Mouse (Mus musculus) liver, embryonic 16.5 days (tissue): Measurements from ENCODE around the gene Pogz. TPM values are rescaled to one million over a fixed set of nuclear protein-coding genes. Genes with fewer than 3 reads are reported as not detected.

Experiments
- ATAC-seq: fragments of 200-750 bp; cut with Nextera tagmentation; 2 replicates; pipeline ENCODE4 v1.8.0; 2017; ENCODE audit warnings: low read depth, mild to moderate bottlenecking, moderate number of reproducible peaks, moderate library complexity
- H3K27ac ChIP-seq: fragments of 300-500 bp; sonication (generic); 2 replicates; pipeline ENCODE4 v1.5.1; 2014; ENCODE audit warnings: mild to moderate bottlenecking, low read length
- H3K27me3 ChIP-seq: fragments of 300-500 bp; sonication (generic); 2 replicates; pipeline ENCODE4 v1.6.1; 2014; ENCODE audit warnings: low read depth, low read length, mixed read lengths; ENCODE audit not compliant: control insufficient read depth, insufficient read depth
- H3K36me3 ChIP-seq: fragments of 300-500 bp; sonication (generic); 2 replicates; pipeline ENCODE4 v1.6.1; 2014; ENCODE audit warnings: mild to moderate bottlenecking; ENCODE audit not compliant: control insufficient read depth, insufficient read depth
- H3K4me1 ChIP-seq: fragments of 300-500 bp; sonication (generic); 2 replicates; pipeline ENCODE4 v1.6.1; 2014; ENCODE audit warnings: low read depth, low read length, mixed read lengths; ENCODE audit not compliant: control insufficient read depth
- H3K4me2 ChIP-seq: fragments of 300-500 bp; sonication (generic); 2 replicates; pipeline ENCODE4 v1.6.1; 2014; ENCODE audit warnings: low read depth, low read length, mixed read lengths
- H3K4me3 ChIP-seq: fragments of 300-500 bp; sonication (generic); 2 replicates; pipeline ENCODE4 v1.5.1; 2014; ENCODE audit warnings: low read depth, mild to moderate bottlenecking, low read length
- H3K9ac ChIP-seq: fragments of 300-500 bp; sonication (generic); 2 replicates; pipeline ENCODE4 v1.6.1; 2014; ENCODE audit warnings: low read depth, low read length
- H3K9me3 ChIP-seq: fragments of 300-500 bp; sonication (generic); replicated peaks from 2 replicates; pipeline ENCODE4 v1.6.1; 2016; ENCODE audit warnings: low read length; ENCODE audit not compliant: control insufficient read depth
- WGBS: fragments of 180-500 bp; shearing (Covaris S2); extraction: QIAGEN DNeasy Blood & Tissue Kit; methylation state at CpG from one replicate; pipeline ENCODE4 v1.1.7; 2014; ENCODE audit not compliant: insufficient replicate concordance; 5-methylcytosine and 5-hydroxymethylcytosine counted together
- polyA plus RNA-seq: library from polyadenylated mRNA; unstranded; fragments of >200 nt; fragmentation: Nextera tagmentation; extraction: Ambion mirVana; gene quantifications from 2 replicates; pipeline ENCODE4 v1.2.1, GENCODE M21; 2015

The Pogz gene
- polyA plus RNA-seq, 1 experiment from 2014 or later: 3.4 TPM

- Histone ChIP-seq H3K4me3 (no peak overlapping the region), H3K36me3 (no peaks in the 10 kb centered on the region), H3K9ac (no peak overlapping the region), H3K27me3 (no peaks in the 10 kb centered on the region), H3K27ac (no peak overlapping the region), H3K9me3 (no peaks in the 10 kb centered on the region), H3K4me2 (no peak overlapping the region), H3K4me1 (no peaks in the 10 kb centered on the region)
- WGBS: 84% methylated on average over 4 of the region's 4 CpGs
- no peak for ATAC-seq
Measured at GRCm38 (mm10) chr3:94804976-94805375, 32.4 kb upstream of the Pogz start.

DNA sequence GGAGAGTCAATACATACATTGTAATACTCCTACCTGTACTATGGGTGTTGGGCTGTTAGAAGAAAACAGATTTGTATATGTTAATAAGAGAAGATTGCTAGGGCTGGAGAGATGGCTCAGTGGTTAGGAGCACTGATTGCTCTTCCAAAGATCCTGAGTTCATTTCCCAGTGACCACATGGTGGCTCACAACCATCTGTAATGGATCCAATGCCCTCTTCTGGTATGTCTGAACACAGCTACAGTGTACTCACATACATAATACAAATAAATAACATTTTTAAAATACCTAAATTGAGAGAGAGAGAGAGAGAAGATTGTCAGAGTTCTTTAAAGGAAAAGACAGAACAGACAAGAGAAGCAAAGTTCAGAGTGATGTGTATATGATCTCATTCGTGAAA lies 29.1 kb upstream of the Pogz start:
- no peak overlapping the region for H3K4me2 ChIP-seq
- H3K27ac ChIP-seq: no peak overlapping the region
- no peak overlapping the region for H3K4me3 ChIP-seq
- 67% methylated on average over 1 of the region's 1 CpGs for WGBS
- ATAC-seq: no peak
- no peaks in the 10 kb centered on the region for H3K9me3 ChIP-seq
- no peaks in the 10 kb centered on the region for H3K27me3 ChIP-seq
- no peaks in the 10 kb centered on the region for H3K4me1 ChIP-seq
- no peak overlapping the region for H3K9ac ChIP-seq
- H3K36me3 ChIP-seq: no peaks in the 10 kb centered on the region

GRCm38 (mm10) chr3:94811628-94812027 lies 25.7 kb upstream of the Pogz start:
- no peak for ATAC-seq
- WGBS: 16% methylated on average over 4 of the region's 4 CpGs
- no peaks in the 10 kb centered on the region for H3K9me3 ChIP-seq

GRCm38 (mm10) chr3:94813651-94814050 lies 23.7 kb upstream of the Pogz start:
- Histone ChIP-seq H3K4me3 (no peak overlapping the region), H3K27me3 (no peaks in the 10 kb centered on the region), H3K9ac (no peak overlapping the region), H3K36me3 (no peaks in the 10 kb centered on the region), H3K27ac (no peak overlapping the region), H3K9me3 (no peaks in the 10 kb centered on the region), H3K4me2 (no peak overlapping the region), H3K4me1 (no peaks in the 10 kb centered on the region)
- 72% methylated on average over 3 of the region's 3 CpGs for WGBS
- ATAC-seq: no peak

More at GRCm38 (mm10) chr3:94811628-94812027, 25.7 kb upstream of the Pogz start:
- no peaks in the 10 kb centered on the region for H3K27me3 ChIP-seq
- no peak overlapping the region for H3K9ac ChIP-seq
- H3K4me2 ChIP-seq: 0 out of 2 replicates have a peak overlapping the region, but pooled peaks have one; percentile 2
- H3K27ac ChIP-seq: no peak overlapping the region
- no peaks in the 10 kb centered on the region for H3K4me1 ChIP-seq
- no peaks in the 10 kb centered on the region for H3K36me3 ChIP-seq
- no peak overlapping the region for H3K4me3 ChIP-seq

DNA sequence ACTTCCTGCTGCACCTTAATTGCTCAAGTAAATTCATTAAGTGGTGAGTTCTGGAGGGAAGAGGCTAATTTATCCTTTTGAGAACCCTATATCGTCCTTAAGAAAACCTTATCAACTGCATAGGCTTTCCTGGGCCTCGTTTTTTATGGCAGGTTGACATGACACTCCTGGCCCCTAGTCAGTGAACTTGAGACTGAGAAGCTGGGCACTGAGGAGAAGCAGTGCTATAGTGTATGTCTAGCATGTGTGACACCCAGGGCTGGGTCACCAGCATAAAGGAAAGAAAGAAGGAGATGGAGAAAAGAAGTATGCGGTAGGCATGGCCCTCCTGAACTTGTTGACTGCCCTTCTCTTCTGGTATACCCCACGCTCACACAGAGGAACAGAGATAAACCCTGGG lies 23.3 kb upstream of the Pogz start:
- no peak overlapping the region for H3K4me3 ChIP-seq
- H3K4me1 ChIP-seq: no peaks in the 10 kb centered on the region
- no peaks in the 10 kb centered on the region for H3K27me3 ChIP-seq
- H3K27ac ChIP-seq: no peak overlapping the region
- no peak for ATAC-seq
- no peak overlapping the region for H3K4me2 ChIP-seq
- WGBS: 50% methylated on average over 4 of the region's 4 CpGs
- no peak overlapping the region for H3K9ac ChIP-seq
- H3K36me3 ChIP-seq: no peaks in the 10 kb centered on the region
- H3K9me3 ChIP-seq: no peaks in the 10 kb centered on the region

DNA sequence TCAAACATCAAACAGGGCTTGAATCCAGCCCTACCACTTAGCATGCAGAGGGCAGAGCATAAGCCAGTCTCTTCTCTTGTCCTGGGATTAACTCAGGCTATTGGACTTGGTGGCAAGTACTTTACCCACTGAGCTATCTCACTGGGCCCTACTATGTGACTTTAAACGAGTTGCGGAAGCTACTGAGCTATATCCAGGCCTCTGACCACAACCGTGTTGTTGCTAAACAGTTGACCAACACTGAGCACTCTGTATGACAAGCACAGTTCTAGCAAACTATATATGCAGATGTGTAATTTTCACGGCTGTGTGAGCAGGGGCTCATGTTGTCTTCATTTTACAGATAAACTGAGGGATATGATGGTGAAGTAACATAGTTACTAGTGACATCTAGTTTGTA lies 22.7 kb upstream of the Pogz start:
- Histone ChIP-seq H3K9me3 (no peaks in the 10 kb centered on the region), H3K27me3 (no peaks in the 10 kb centered on the region), H3K4me2 (no peak overlapping the region), H3K36me3 (no peaks in the 10 kb centered on the region), H3K9ac (no peak overlapping the region), H3K27ac (no peak overlapping the region), H3K4me1 (no peaks in the 10 kb centered on the region), H3K4me3 (no peak overlapping the region)
- no peak for ATAC-seq
- WGBS: 59% methylated on average over 4 of the region's 4 CpGs

DNA sequence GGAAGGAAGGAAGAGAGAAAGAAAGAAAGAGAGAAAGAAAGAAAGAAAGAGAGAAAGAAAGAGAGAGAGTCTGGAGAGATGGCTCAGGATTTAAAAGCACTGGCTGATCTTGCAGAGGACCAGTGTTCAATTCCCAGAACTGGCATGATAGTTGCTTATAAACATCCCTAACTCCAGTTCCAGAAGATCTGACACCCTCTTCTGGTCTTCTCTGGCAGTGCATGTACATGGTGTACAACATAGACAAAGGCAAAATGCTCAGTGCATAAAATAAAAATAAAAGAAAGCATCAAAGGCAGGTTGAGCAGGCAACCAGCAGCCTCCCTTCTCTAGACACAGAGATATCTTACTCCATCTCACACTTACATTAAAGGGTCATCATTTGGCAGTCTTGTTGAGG lies 21.8 kb upstream of the Pogz start:
- no peaks in the 10 kb centered on the region for H3K4me1 ChIP-seq
- no peak overlapping the region for H3K4me2 ChIP-seq
- H3K9me3 ChIP-seq: no peaks in the 10 kb centered on the region
- H3K36me3 ChIP-seq: no peaks in the 10 kb centered on the region
- H3K9ac ChIP-seq: no peak overlapping the region
- no peak overlapping the region for H3K4me3 ChIP-seq
- H3K27ac ChIP-seq: no peak overlapping the region
- H3K27me3 ChIP-seq: no peaks in the 10 kb centered on the region
- no peak for ATAC-seq

- H3K27ac ChIP-seq: no peak overlapping the region
- ATAC-seq: no peak
- H3K36me3 ChIP-seq: no peaks in the 10 kb centered on the region
- peaks cover 9% of the 10 kb centered on the region for H3K4me1 ChIP-seq
- 62% methylated on average over 2 of the region's 2 CpGs for WGBS
- H3K9me3 ChIP-seq: no peaks in the 10 kb centered on the region
- no peak overlapping the region for H3K4me2 ChIP-seq
- no peaks in the 10 kb centered on the region for H3K27me3 ChIP-seq
- no peak overlapping the region for H3K4me3 ChIP-seq
- no peak overlapping the region for H3K9ac ChIP-seq
Measured at GRCm38 (mm10) chr3:94817731-94818130, 19.6 kb upstream of the Pogz start.

DNA sequence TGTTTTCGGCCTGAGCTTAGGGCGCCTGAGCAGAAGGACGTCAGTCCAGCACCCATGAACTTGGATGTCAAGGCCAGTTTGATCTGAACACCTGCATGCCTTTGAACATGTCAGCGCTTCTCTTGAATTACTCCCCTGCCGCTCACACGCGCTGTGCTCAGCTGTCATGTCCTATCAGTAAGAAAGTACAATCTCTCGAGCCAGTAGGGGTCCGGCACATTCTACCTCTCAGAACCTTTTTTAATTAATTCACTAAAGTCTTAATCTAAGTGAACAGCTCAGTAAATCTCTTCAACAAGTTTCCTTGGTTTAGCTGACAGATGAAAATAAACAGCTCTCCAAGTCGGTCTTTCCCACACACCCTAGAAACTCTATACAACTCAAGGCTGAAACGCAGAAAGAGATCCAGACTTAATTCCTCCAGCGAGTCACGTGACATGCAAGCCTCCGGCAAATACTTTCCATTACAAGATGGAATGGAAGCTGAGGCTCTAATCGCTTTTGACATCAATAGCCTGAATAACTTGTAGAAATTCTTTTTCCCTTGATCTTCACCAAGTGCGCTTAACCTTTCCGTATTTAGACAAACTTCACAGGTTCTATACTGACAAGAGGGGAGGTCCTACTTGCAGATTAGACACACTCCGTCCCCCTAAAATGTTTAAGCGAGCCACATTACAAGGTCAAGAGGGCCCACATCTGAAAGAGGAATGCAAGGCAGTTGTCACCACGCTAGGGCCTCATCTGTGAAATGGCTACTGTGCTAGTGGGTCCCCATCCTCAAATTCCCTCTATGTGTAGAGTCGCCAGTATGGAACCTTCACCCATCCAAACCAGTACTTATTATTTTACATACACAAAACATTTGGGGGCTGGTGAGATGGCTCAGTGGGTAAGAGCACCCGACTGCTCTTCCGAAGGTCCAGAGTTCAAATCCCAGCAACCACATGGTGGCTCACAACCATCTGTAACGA lies 17.6 kb upstream of the Pogz start:
- H3K4me1 ChIP-seq: peaks cover 9% of the 10 kb centered on the region
- H3K36me3 ChIP-seq: no peaks in the 10 kb centered on the region
- ATAC-seq: no peak
- no peaks in the 10 kb centered on the region for H3K27me3 ChIP-seq
- H3K4me3 ChIP-seq: no peak overlapping the region
- H3K9ac ChIP-seq: no peak overlapping the region
- 76% methylated on average over 24 of the region's 24 CpGs for WGBS
- no peak overlapping the region for H3K4me2 ChIP-seq
- H3K27ac ChIP-seq: no peak overlapping the region
- no peaks in the 10 kb centered on the region for H3K9me3 ChIP-seq
